Mouse (Mus musculus): ENCODE data around the gene Crtc2. TPM values are rescaled to one million over a fixed set of nuclear protein-coding genes. Genes with fewer than 3 reads are reported as not detected.

The Crtc2 gene
- polyA plus RNA-seq, 1 experiment = 77.4 TPM

DNA sequence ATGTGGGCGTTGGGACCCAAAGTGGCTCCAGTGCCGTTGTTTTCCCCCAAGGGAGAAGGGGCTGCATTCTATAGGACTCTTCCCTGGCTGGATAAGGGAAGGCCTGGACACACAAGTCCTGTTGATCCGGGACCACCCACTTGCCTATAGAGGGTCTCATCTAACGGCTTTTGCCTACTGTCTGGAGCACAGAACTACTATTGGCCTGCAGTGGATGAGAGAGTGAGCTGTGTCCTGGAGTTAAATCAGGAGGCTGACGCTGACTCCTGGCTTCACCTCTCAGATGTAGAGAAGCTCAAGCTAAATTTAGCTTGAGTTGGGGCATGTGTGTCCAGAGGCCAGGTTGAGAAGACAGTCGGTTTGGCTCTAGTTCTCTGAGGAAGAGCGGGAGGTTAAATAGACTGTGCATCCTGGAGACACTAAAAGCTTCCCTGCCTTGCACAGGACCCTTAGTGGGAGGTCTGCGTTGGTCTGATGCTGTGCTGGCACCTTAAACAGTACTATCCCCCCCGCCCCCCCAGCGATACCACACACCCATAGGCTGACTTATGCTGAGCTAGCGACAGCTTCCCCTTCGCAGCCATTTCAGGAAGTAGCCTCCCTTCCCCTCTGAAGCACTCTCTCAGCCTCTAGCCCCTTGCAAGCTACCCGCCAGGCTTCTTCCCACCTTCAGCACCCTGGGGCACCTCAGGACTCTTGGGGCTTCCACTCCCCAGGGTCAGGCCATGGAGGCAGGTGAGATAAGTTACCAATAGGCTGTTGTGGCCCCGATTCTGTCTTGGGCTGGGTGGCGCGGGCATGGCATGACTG lies 12.2 kb downstream of the Crtc2 start:
- TF ChIP-seq POLR2A (IDR thresholded peaks at IDR 0.05; ENCODE audit: borderline replicate concordance, extremely low read depth, low read depth, low read length) = peak; percentile 42; the same call in 1 of the 2 replicates
- no peak for TF ChIP-seq CTCF (IDR thresholded peaks at IDR 0.05; ENCODE audit: insufficient read depth, low read length)
- no peak for DNase-seq

DNA sequence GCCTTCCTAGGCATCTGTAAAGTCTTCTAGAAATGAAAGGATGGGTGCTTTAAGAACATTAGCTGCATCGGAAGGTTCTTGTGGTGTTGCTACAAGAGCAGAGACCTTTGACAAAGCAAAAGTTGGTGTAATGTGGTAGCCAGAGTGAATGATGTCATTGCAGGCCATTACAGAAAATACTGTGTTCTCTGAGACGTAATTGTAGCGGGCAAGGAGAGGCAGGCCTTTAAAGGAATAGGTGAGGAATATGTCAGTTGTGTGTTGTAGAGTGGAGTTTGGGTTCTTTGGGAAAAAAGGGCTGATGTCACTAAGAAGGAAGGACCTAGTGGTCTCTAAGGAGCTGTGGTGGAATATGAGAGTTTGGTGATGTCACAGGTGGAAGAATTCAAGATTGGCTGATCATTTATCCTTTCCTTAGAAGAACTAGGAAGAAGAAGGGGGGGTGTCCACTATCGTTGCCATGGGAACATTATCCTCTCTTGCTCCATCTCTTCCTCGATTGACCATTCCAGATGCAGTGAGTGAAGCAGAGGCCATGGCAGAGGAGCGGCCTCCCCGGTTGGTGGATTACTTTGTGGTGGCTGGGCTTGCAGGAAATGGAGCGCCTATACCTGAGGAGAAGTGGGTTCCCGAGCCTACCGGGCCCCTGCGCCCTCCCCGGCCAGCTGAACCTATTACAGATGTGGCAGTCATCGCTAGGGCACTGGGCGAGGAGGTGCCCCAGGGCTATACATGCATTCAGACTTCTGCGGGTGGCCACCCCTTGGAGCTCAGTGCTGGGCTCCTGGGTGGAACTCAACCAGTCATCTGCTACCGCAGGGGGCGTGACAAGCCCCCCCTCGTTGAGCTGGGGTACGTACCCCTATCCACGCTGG lies 13.2 kb downstream of the Crtc2 start:
- 85% methylated on average over 20 of the region's 20 CpGs for WGBS
- peak overlapping the region; percentile 15 for H3K4me3 ChIP-seq (replicated peaks; ENCODE audit: extremely low read depth, low read depth, low read length)
- TF ChIP-seq POLR2A (IDR thresholded peaks at IDR 0.05; ENCODE audit: borderline replicate concordance, extremely low read depth, low read depth, low read length) = no peak
- TF ChIP-seq CTCF (IDR thresholded peaks at IDR 0.05; ENCODE audit: insufficient read depth, low read length) = no peak
- DNase-seq = no peak
- H3K4me1 ChIP-seq (ENCODE audit: control insufficient read depth, insufficient read depth, low read length) = peaks cover 4% of the 10 kb centered on the region

More for the DNA sequence above, 12.2 kb downstream of the Crtc2 start:
- peaks cover 4% of the 10 kb centered on the region for H3K4me1 ChIP-seq (ENCODE audit: control insufficient read depth, insufficient read depth, low read length)
- WGBS = 20% methylated on average over 16 of the region's 16 CpGs
- peak overlapping the region; percentile 76 for H3K4me3 ChIP-seq (replicated peaks; ENCODE audit: extremely low read depth, low read depth, low read length)

DNA sequence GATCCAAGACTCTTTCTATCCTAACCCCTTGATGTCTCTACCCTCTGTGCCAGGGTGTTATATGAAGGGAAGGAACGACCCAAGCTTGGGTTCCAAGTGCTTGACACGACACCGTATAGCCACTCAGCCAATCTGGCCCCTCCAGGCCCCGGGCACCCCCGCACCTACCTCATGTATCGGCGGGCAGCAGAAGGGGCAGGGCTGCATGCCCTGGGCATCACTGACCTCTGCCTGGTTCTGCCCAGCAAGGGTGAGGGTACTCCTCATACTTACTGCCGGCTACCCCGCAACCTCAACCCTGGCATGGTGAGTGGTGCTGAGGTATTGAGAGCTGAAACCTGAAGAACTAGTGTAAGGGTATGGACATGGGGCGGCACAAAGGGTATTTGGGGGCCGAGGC lies 14.2 kb downstream of the Crtc2 start:
- TF ChIP-seq CTCF (IDR thresholded peaks at IDR 0.05; ENCODE audit: insufficient read depth, low read length) = no peak
- no peak for TF ChIP-seq POLR2A (IDR thresholded peaks at IDR 0.05; ENCODE audit: borderline replicate concordance, extremely low read depth, low read depth, low read length)
- H3K4me1 ChIP-seq (ENCODE audit: control insufficient read depth, insufficient read depth, low read length) = peaks cover 4% of the 10 kb centered on the region
- DNase-seq = no peak
- 96% methylated on average over 11 of the region's 11 CpGs for WGBS
- no peak overlapping the region for H3K4me3 ChIP-seq (replicated peaks; ENCODE audit: extremely low read depth, low read depth, low read length)

DNA sequence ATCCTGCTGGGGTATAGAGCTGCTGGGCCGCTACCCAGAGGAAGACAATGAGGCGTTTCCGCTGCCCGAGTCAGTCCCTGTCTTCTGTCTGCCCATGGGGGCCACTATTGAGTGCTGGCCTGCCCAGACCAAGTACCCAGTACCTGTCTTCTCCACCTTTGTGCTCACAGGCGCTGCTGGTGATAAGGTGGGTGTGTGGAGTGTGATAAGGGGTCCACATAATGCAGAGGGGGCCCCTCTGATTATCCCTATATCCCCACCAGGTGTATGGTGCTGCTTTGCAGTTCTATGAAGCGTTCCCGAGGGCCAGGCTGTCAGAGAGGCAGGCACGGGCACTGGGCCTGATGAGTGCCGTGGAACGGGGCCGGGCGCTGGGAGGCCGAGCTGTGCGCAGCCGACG lies 15.0 kb downstream of the Crtc2 start:
- peaks cover 4% of the 10 kb centered on the region for H3K4me1 ChIP-seq (ENCODE audit: control insufficient read depth, insufficient read depth, low read length)
- 93% methylated on average over 16 of the region's 16 CpGs for WGBS
- DNase-seq = no peak
- no peak for TF ChIP-seq CTCF (IDR thresholded peaks at IDR 0.05; ENCODE audit: insufficient read depth, low read length)
- no peak for TF ChIP-seq POLR2A (IDR thresholded peaks at IDR 0.05; ENCODE audit: borderline replicate concordance, extremely low read depth, low read depth, low read length)
- no peak overlapping the region for H3K4me3 ChIP-seq (replicated peaks; ENCODE audit: extremely low read depth, low read depth, low read length)

DNA sequence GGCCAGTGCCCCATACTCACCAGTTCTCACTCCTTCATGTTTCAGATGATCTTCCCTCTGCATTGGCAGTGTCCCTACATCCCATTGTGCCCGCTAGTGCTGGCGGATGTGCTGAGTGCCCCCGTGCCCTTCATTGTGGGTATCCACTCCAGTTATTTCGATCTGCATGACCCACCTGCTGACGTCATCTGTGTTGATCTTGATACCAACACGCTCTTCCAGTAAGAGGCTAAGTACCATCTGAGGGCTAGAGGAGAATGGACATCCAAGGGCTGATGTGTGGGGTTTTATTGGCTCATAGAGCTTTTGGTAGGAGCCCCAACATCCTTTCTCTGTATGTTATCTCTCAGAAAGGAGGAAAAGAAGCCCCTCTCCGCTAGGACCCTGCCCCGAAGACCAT lies 16.8 kb downstream of the Crtc2 start:
- WGBS = 94% methylated on average over 8 of the region's 8 CpGs
- TF ChIP-seq POLR2A (IDR thresholded peaks at IDR 0.05; ENCODE audit: borderline replicate concordance, extremely low read depth, low read depth, low read length) = no peak
- TF ChIP-seq CTCF (IDR thresholded peaks at IDR 0.05; ENCODE audit: insufficient read depth, low read length) = no peak
- H3K4me3 ChIP-seq (replicated peaks; ENCODE audit: extremely low read depth, low read depth, low read length) = no peak overlapping the region
- no peaks in the 10 kb centered on the region; the same call in 1 of the 2 replicates for H3K4me1 ChIP-seq (ENCODE audit: control insufficient read depth, insufficient read depth, low read length)
- DNase-seq = no peak

DNA sequence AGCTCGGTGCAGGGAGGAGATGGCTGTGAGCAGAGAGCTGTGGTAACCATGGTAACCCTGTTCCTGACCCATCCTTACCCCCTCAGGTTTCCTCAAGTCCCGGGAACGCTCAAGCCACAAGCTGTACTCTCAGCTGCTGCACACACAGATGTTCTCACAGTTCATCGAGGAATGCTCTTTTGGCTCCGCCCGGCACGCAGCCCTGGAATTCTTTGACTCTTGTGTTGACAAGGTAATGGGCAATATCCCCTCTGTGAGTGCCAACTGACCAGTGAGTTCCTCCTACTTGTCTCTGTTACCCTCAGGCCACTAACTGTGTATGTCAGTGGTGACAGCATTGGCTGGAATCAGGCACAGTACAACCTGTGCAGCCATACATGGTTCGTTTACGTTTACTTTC lies 18.2 kb downstream of the Crtc2 start:
- TF ChIP-seq POLR2A (IDR thresholded peaks at IDR 0.05; ENCODE audit: borderline replicate concordance, extremely low read depth, low read depth, low read length) = no peak
- no peak for TF ChIP-seq CTCF (IDR thresholded peaks at IDR 0.05; ENCODE audit: insufficient read depth, low read length)

DNA sequence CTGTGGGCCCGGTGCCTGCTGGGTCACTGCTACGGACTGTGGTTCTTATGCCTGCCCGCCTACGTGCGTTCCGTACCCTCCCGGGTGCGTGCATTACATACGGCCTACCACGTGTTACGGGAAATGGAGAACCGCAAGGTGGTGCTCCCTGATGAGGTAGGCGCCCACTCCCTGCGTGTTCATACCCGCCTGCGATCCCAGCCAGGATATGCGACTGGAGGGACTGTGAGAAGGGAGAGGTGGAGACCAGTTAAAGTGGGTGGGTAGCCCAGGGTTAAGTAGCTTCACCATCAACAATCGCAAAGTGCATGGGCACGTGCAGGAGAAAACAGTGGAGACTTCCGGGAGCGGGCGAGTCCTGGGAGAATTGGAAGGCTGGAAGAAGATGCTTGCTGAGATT lies 19.9 kb downstream of the Crtc2 start:
- no peak for TF ChIP-seq POLR2A (IDR thresholded peaks at IDR 0.05; ENCODE audit: borderline replicate concordance, extremely low read depth, low read depth, low read length)
- TF ChIP-seq CTCF (IDR thresholded peaks at IDR 0.05; ENCODE audit: insufficient read depth, low read length) = no peak
- Histone ChIP-seq H3K4me3 (replicated peaks; ENCODE audit: extremely low read depth, low read depth, low read length) (no peak overlapping the region), H3K4me1 (ENCODE audit: control insufficient read depth, insufficient read depth, low read length) (no peaks in the 10 kb centered on the region)
- 93% methylated on average over 22 of the region's 22 CpGs for WGBS
- DNase-seq = no peak

More for the DNA sequence above, 18.2 kb downstream of the Crtc2 start:
- WGBS = 67% methylated on average over 9 of the region's 9 CpGs
- Histone ChIP-seq H3K4me1 (ENCODE audit: control insufficient read depth, insufficient read depth, low read length) (no peaks in the 10 kb centered on the region; the same call in 1 of the 2 replicates), H3K4me3 (replicated peaks; ENCODE audit: extremely low read depth, low read depth, low read length) (no peak overlapping the region)
- no peak for DNase-seq

DNA sequence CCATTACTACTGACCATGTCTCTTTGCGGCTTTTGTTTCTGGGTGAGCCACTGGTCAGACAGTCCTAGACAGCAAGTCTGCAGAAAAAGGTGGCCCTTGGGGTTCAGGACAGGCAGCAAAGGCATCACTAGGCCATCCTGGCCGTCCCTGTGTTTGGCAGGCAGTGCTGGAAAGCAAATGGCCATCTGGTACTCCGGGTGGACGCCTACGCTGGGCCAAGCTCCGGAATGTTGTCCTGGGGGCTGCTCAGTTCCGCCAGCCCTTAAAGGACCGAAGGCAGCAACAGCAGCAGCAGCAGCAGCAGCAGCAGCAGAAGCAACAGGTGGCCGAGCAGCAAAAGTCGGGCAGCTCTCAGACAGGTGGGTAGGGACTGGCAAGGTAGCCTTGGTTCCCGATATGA lies 21.3 kb downstream of the Crtc2 start:
- 92% methylated on average over 11 of the region's 11 CpGs for WGBS

DNA sequence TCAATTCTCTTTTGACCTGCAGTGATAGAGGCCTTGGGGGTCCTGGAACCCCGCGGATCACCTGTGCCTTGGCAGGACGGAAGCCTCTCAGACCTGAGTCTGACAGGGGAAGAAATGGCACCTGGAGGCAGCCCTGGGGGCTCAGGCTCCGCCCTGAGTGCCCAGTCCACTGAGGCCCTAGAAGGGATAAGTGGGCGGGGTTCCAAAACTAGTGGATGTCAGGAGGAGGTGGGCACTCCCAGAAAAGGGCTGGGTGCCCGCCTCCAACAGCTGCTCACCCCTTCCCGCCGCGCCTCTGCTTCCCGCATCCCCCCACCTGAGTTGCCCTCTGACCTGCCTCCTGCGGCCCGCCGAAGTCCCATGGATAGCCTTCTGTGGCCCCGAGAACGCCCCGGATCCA lies 22.9 kb downstream of the Crtc2 start:
- no peak for DNase-seq
- WGBS = 72% methylated on average over 16 of the region's 16 CpGs
- H3K4me3 ChIP-seq (replicated peaks; ENCODE audit: extremely low read depth, low read depth, low read length) = no peak overlapping the region
- no peak for TF ChIP-seq POLR2A (IDR thresholded peaks at IDR 0.05; ENCODE audit: borderline replicate concordance, extremely low read depth, low read depth, low read length)
- no peak for TF ChIP-seq CTCF (IDR thresholded peaks at IDR 0.05; ENCODE audit: insufficient read depth, low read length)
- H3K4me1 ChIP-seq (ENCODE audit: control insufficient read depth, insufficient read depth, low read length) = 0 out of 2 replicates have a peak, but pooled peaks cover 2% of the 10 kb centered on the region

More for the DNA sequence above, 21.3 kb downstream of the Crtc2 start:
- Histone ChIP-seq H3K4me1 (ENCODE audit: control insufficient read depth, insufficient read depth, low read length) (0 out of 2 replicates have a peak, but pooled peaks cover 2% of the 10 kb centered on the region), H3K4me3 (replicated peaks; ENCODE audit: extremely low read depth, low read depth, low read length) (no peak overlapping the region)
- no peak for DNase-seq
- TF ChIP-seq CTCF (IDR thresholded peaks at IDR 0.05; ENCODE audit: insufficient read depth, low read length) = no peak
- no peak for TF ChIP-seq POLR2A (IDR thresholded peaks at IDR 0.05; ENCODE audit: borderline replicate concordance, extremely low read depth, low read depth, low read length)
